Comparison of ENCODE assay signal across 30 mouse cellular contexts in the genomic region with DNA sequence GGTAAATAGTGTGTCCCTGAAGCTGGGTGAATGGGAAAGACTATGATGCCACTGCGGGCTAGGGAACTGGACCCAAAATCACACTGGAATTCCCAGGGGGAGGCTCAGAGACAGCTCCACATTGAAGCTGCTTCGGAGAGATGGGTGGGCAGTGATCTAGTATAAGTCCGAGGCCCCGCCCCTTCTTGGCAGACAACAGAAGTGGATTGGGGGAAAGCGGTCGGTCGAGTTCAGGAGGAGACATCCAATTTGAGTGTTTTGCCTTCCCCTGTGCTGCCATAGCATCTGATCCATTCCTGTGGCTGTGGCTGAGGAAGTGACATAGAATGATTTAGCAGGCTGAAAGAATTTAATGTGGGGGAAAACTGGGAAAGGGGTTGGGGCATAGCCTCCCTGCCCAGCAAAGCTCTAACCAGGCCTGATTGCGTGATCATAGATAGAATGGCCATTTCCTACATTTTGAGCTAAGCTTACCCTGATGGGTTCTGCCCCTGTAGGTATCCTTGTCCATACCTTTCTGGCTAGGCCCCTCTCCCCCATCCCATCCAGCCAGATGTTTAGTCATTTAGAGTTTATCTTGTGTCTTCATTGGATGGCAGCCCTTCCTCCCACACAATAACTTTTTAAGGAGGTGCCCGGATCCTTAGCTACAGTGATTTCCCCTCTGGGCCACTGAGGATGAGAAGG. TPM values are rescaled to one million over a fixed set of nuclear protein-coding genes. Genes with fewer than 3 reads are reported as not detected.
DNase-seq lines count a peak whose midpoint lies in the region; ATAC-seq and TF ChIP-seq lines count a peak whose summit lies in the region.
"Had no signal": no experiment of that assay in that cellular context is flagged by ENCODE, and none has a peak within 500 bp of the region (broad histone marks: within the 10 kb centered on the region; RNA-seq: fewer than 3 reads in every experiment).

No protein-coding gene starts in this region.

- no peaks in the 10 kb centered on the region for H3K9me3 ChIP-seq in midbrain, embryonic 12.5 days
- no peaks in the 10 kb centered on the region for H3K9me3 ChIP-seq in intestine, embryonic 16.5 days (ENCODE audit: control insufficient read depth, low read length)
- H3K9me3 ChIP-seq in stomach, postnatal 0 days (ENCODE audit: control insufficient read depth, low read length) = no peaks in the 10 kb centered on the region
- H3K9me3 ChIP-seq: hindbrain, embryonic 13.5 days; liver, embryonic 13.5 days; lung, embryonic 15.5 days; neural tube, embryonic 12.5 days had no signal

- H3K4me2 ChIP-seq in midbrain, embryonic 12.5 days (replicated peaks) = peak overlapping the region; percentile 50
- H3K4me2 ChIP-seq in intestine, embryonic 16.5 days (ENCODE audit: low read depth, low read length) = no peak overlapping the region
- no peak overlapping the region for H3K4me2 ChIP-seq in stomach, postnatal 0 days (replicated peaks; ENCODE audit: low read depth)
- H3K4me2 ChIP-seq: liver, embryonic 13.5 days; lung, embryonic 15.5 days had no signal

- H3K4me1 ChIP-seq in midbrain, embryonic 12.5 days = peaks cover 26% of the 10 kb centered on the region; the same call in 1 of the 2 replicates
- H3K4me1 ChIP-seq in intestine, embryonic 16.5 days (ENCODE audit: control insufficient read depth, insufficient read depth, low read length) = 0 out of 2 replicates have a peak, but pooled peaks cover 3% of the 10 kb centered on the region
- H3K4me1 ChIP-seq in stomach, postnatal 0 days (replicated peaks; ENCODE audit: control insufficient read depth, insufficient read depth) = no peaks in the 10 kb centered on the region
- H3K4me1 ChIP-seq: liver, embryonic 13.5 days; lung, embryonic 15.5 days had no signal

- H3K36me3 ChIP-seq in midbrain, embryonic 12.5 days = no peaks in the 10 kb centered on the region
- H3K36me3 ChIP-seq in intestine, embryonic 16.5 days (ENCODE audit: control insufficient read depth, insufficient read depth, low read length) = no peaks in the 10 kb centered on the region
- no peaks in the 10 kb centered on the region for H3K36me3 ChIP-seq in stomach, postnatal 0 days (ENCODE audit: control insufficient read depth, insufficient read depth, low read length)
- H3K36me3 ChIP-seq: hindbrain, embryonic 13.5 days; liver, embryonic 13.5 days; lung, embryonic 15.5 days; neural tube, embryonic 12.5 days had no signal

- TF ChIP-seq EP300 in stomach, postnatal 0 days (optimal IDR thresholded peaks at IDR 0.05) = no peak

- no peak overlapping the region for H3K4me3 ChIP-seq in midbrain, embryonic 12.5 days
- no peak overlapping the region for H3K4me3 ChIP-seq in intestine, embryonic 16.5 days (ENCODE audit: low read length)
- H3K4me3 ChIP-seq in stomach, postnatal 0 days (ENCODE audit: low read depth, low read length) = no peak overlapping the region
- H3K4me3 ChIP-seq: liver, embryonic 13.5 days; lung, embryonic 15.5 days; megakaryocyte, embryonic 14.5 days; neural tube, embryonic 12.5 days had no signal

- ATAC-seq in midbrain, embryonic 12.5 days (ENCODE audit: low FRiP score, low read depth) = no peak
- ATAC-seq in intestine, embryonic 16.5 days = no peak
- no peak for ATAC-seq in stomach, postnatal 0 days (ENCODE audit: low FRiP score, low TSS enrichment)
- ATAC-seq: forebrain, postnatal 0 days; inflammation-experienced regulatory T-cells, adult 6 months had no signal

- TF ChIP-seq CTCF in stomach, postnatal 0 days (IDR thresholded peaks at IDR 0.05; ENCODE audit: low read depth) = no peak

- WGBS in midbrain, embryonic 12.5 days = 7% methylated on average over 9 of the region's 9 CpGs
- WGBS in intestine, embryonic 16.5 days = 7% methylated on average over 9 of the region's 9 CpGs
- 7% methylated on average over 9 of the region's 9 CpGs for WGBS in stomach, postnatal 0 days

- intact Hi-C loops in left cerebral cortex, postnatal 4 days (cut with DNase I) = no loop called here
- intact Hi-C loops in left cerebral cortex, postnatal 25 days (cut with DNase I) = no loop called here

- no peak overlapping the region for H3K9ac ChIP-seq in midbrain, embryonic 12.5 days (replicated peaks)
- no peak overlapping the region for H3K9ac ChIP-seq in intestine, embryonic 16.5 days (ENCODE audit: low read depth, low read length)
- H3K9ac ChIP-seq in stomach, postnatal 0 days (ENCODE audit: low read length) = no peak overlapping the region
- H3K9ac ChIP-seq: forebrain, postnatal 0 days; hindbrain, embryonic 13.5 days; liver, embryonic 13.5 days; lung, embryonic 15.5 days; neural tube, embryonic 12.5 days had no signal

- peak overlapping the region; percentile 69; the same call in 1 of the 2 replicates for H3K27ac ChIP-seq in midbrain, embryonic 12.5 days (replicated peaks)
- H3K27ac ChIP-seq in intestine, embryonic 16.5 days (ENCODE audit: low read length) = no peak overlapping the region
- no peak overlapping the region for H3K27ac ChIP-seq in stomach, postnatal 0 days (replicated peaks)
- H3K27ac ChIP-seq: liver, embryonic 13.5 days; lung, embryonic 15.5 days; neural tube, embryonic 12.5 days had no signal

- peak; percentile 51 for DNase-seq in left cerebral cortex, postnatal 4 days
- DNase-seq in left cerebral cortex, postnatal 25 days (ENCODE audit: low spot score in 2 of 2) = no peak
- peak; percentile 18 for DNase-seq in embryo, embryonic 10 days (ENCODE audit: low spot score)
- no peak for DNase-seq in spleen, postnatal 4 days (ENCODE audit: low spot score in 2 of 2)
- no peak for DNase-seq in stomach, postnatal 0 days (ENCODE audit: low spot score)
- DNase-seq: adrenal gland, postnatal 36 days; B cell, adult 2 months; cerebellum, adult 11 months; cerebellum, postnatal 25 days; forebrain, postnatal 0 days; gastrocnemius, postnatal 14 days; heart, adult 11 months; kidney, adult 8-10 months; kidney, postnatal 14 days; liver, embryonic 13.5 days; lung, postnatal 36 days; right cerebral cortex, postnatal 14 days; thymus, postnatal 25 days had no signal

- H3K27me3 ChIP-seq in midbrain, embryonic 12.5 days = peaks cover 91% of the 10 kb centered on the region
- peaks cover 74% of the 10 kb centered on the region for H3K27me3 ChIP-seq in intestine, embryonic 16.5 days (replicated peaks; ENCODE audit: control insufficient read depth, insufficient read depth, low read length)
- H3K27me3 ChIP-seq in stomach, postnatal 0 days (ENCODE audit: control insufficient read depth, insufficient read depth, low read length) = peaks cover 28% of the 10 kb centered on the region

RNA-seq across cellular contexts. Expression of a gene that starts 8.3 kb away (rescaled TPM):
- not detected for total RNA-seq in left cerebral cortex, postnatal 4 days (2021)
- total RNA-seq in left cerebral cortex, postnatal 25 days (2021) = under 1 TPM; 0.14 to 0.25 TPM
- 1.5 and 2.1 TPM in 2 replicates for polyA plus RNA-seq in midbrain, embryonic 12.5 days (2016; fragmentation: Nextera tagmentation; extraction: Ambion mirVana)
- polyA plus RNA-seq in intestine, embryonic 16.5 days (2015; fragmentation: Nextera tagmentation; extraction: Ambion mirVana) = not detected in 2 replicates
- not detected in 2 replicates for polyA plus RNA-seq in stomach, postnatal 0 days (2015; fragmentation: Nextera tagmentation; extraction: Ambion mirVana)
- total RNA-seq: CH12.LX, MEL had no signal
- polyA plus RNA-seq: forebrain, embryonic 11.5 days; forebrain, postnatal 0 days; heart, embryonic 11.5 days; heart, postnatal 0 days; inflammation-experienced regulatory T-cells, adult 6 months; liver, embryonic 13.5 days; lung, embryonic 15.5 days had no signal

Comparison
In these comparisons a context has a peak if more than half of its experiments do, and no peak if none do; other contexts are left out.
1. DNase-seq: peak in left cerebral cortex, postnatal 4 days (single experiment) and embryo, embryonic 10 days (single experiment); none in left cerebral cortex, postnatal 25 days (0 of 2), spleen, postnatal 4 days (0 of 2) and stomach, postnatal 0 days (single experiment).